Mouse (Mus musculus): ENCODE results near the gene Trim17.

The Trim17 gene

GRCm38 (mm10) chr11:58965001-58965760 is 10.7 kb downstream of the Trim17 start:
- no peak for ATAC-seq (ENCODE audit: insufficient number of reproducible peaks, low FRiP score, low TSS enrichment)

GRCm38 (mm10) chr11:58967346-58967745 is 12.9 kb downstream of the Trim17 start:
- no peak for ATAC-seq (ENCODE audit: insufficient number of reproducible peaks, low FRiP score, low TSS enrichment)

- ATAC-seq (ENCODE audit: insufficient number of reproducible peaks, low FRiP score, low TSS enrichment), result no peak
Measured at GRCm38 (mm10) chr11:58968551-58968950, 14.1 kb downstream of the Trim17 start.

- ATAC-seq (ENCODE audit: insufficient number of reproducible peaks, low FRiP score, low TSS enrichment), result no peak
Measured at GRCm38 (mm10) chr11:58969027-58969426, 14.5 kb downstream of the Trim17 start.

- no peak for ATAC-seq (ENCODE audit: insufficient number of reproducible peaks, low FRiP score, low TSS enrichment)
Measured at GRCm38 (mm10) chr11:58969659-58970058, 15.2 kb downstream of the Trim17 start.

- ATAC-seq (ENCODE audit: insufficient number of reproducible peaks, low FRiP score, low TSS enrichment), result no peak
Measured at GRCm38 (mm10) chr11:58970831-58971530, 16.5 kb downstream of the Trim17 start.

- no peak for ATAC-seq (ENCODE audit: insufficient number of reproducible peaks, low FRiP score, low TSS enrichment)
Measured at GRCm38 (mm10) chr11:58971796-58972195, 17.3 kb downstream of the Trim17 start.

- no peak for ATAC-seq (ENCODE audit: insufficient number of reproducible peaks, low FRiP score, low TSS enrichment)
Measured at GRCm38 (mm10) chr11:58974414-58974813, 19.9 kb downstream of the Trim17 start.

GRCm38 (mm10) chr11:58977150-58977549 is 22.7 kb downstream of the Trim17 start:
- ATAC-seq (ENCODE audit: insufficient number of reproducible peaks, low FRiP score, low TSS enrichment), result no peak

GRCm38 (mm10) chr11:58977607-58978026 is 23.1 kb downstream of the Trim17 start:
- 0 out of 2 replicates have a peak, but pooled peaks have one; percentile 4 for ATAC-seq (ENCODE audit: insufficient number of reproducible peaks, low FRiP score, low TSS enrichment)

GRCm38 (mm10) chr11:58978027-58978705 is 23.7 kb downstream of the Trim17 start, which contains the start of gene Trim11:
TSS of gene Trim11 (plus strand) at chr11:58978093.
- peak; percentile 60; the same call in 1 of the 2 replicates for ATAC-seq (ENCODE audit: insufficient number of reproducible peaks, low FRiP score, low TSS enrichment)

GRCm38 (mm10) chr11:58978706-58979030 is 24.2 kb downstream of the Trim17 start:
- no peak for ATAC-seq (ENCODE audit: insufficient number of reproducible peaks, low FRiP score, low TSS enrichment)

GRCm38 (mm10) chr11:58979183-58979582 is 24.7 kb downstream of the Trim17 start:
- no peak for ATAC-seq (ENCODE audit: insufficient number of reproducible peaks, low FRiP score, low TSS enrichment)

- no peak for ATAC-seq (ENCODE audit: insufficient number of reproducible peaks, low FRiP score, low TSS enrichment)
Measured at GRCm38 (mm10) chr11:58979661-58980060, 25.2 kb downstream of the Trim17 start.

GRCm38 (mm10) chr11:58980381-58980990 is 26.0 kb downstream of the Trim17 start:
- no peak for ATAC-seq (ENCODE audit: insufficient number of reproducible peaks, low FRiP score, low TSS enrichment)

GRCm38 (mm10) chr11:58981541-58982447 is 27.3 kb downstream of the Trim17 start:
- ATAC-seq (ENCODE audit: insufficient number of reproducible peaks, low FRiP score, low TSS enrichment), result no peak

- no peak for ATAC-seq (ENCODE audit: insufficient number of reproducible peaks, low FRiP score, low TSS enrichment)
Measured at GRCm38 (mm10) chr11:58982471-58983097, 28.1 kb downstream of the Trim17 start.

GRCm38 (mm10) chr11:58983691-58984341 is 29.3 kb downstream of the Trim17 start:
- no peak for ATAC-seq (ENCODE audit: insufficient number of reproducible peaks, low FRiP score, low TSS enrichment)

- no peak for ATAC-seq (ENCODE audit: insufficient number of reproducible peaks, low FRiP score, low TSS enrichment)
Measured at GRCm38 (mm10) chr11:58984657-58985056, 30.2 kb downstream of the Trim17 start.

Measured in cerebellum, adult (tissue).